Mouse (Mus musculus): ENCODE data around the gene Tmem269. TPM values are rescaled to one million over a fixed set of nuclear protein-coding genes. Genes with fewer than 3 reads are reported as not detected.

The Tmem269 gene
- polyA plus RNA-seq, 1 experiment from 2014 or later: not detected

- no peak overlapping the region for H3K9ac ChIP-seq (ENCODE audit: low read length)
- DNase-seq (ENCODE audit: low spot score) (no peak), ATAC-seq (replicated peaks; ENCODE audit: low FRiP score) (no peak)
- H3K4me2 ChIP-seq (ENCODE audit: low read depth, low read length, severe bottlenecking): no peak overlapping the region
- H3K9me3 ChIP-seq (ENCODE audit: control insufficient read depth, low read length): no peaks in the 10 kb centered on the region
- peaks cover 7% of the 10 kb centered on the region; the same call in 1 of the 2 replicates for H3K4me1 ChIP-seq (replicated peaks; ENCODE audit: control insufficient read depth, insufficient read depth, low read length)
- no peak overlapping the region for H3K4me3 ChIP-seq (ENCODE audit: low read depth, low read length)
- H3K27ac ChIP-seq (ENCODE audit: low read depth, low read length): no peak overlapping the region
- no peaks in the 10 kb centered on the region for H3K27me3 ChIP-seq (ENCODE audit: control insufficient read depth, insufficient read depth, low read length)
- peaks cover 2% of the 10 kb centered on the region; the same call in 1 of the 2 replicates for H3K36me3 ChIP-seq (ENCODE audit: control insufficient read depth, insufficient read depth, low read length)
- WGBS: 83% methylated on average over 22 of the region's 22 CpGs
Observed at GRCm38 (mm10) chr4:119244468-119245240, 26.6 kb upstream of the Tmem269 start.

- H3K4me3 ChIP-seq (ENCODE audit: low read depth, low read length): no peak overlapping the region
- DNase-seq (ENCODE audit: low spot score) (no peak), ATAC-seq (replicated peaks; ENCODE audit: low FRiP score) (no peak)
- H3K4me2 ChIP-seq (ENCODE audit: low read depth, low read length, severe bottlenecking): no peak overlapping the region
- H3K36me3 ChIP-seq (ENCODE audit: control insufficient read depth, insufficient read depth, low read length): peaks cover 2% of the 10 kb centered on the region; the same call in 1 of the 2 replicates
- no peak overlapping the region for H3K27ac ChIP-seq (ENCODE audit: low read depth, low read length)
- WGBS: 91% methylated on average over 12 of the region's 12 CpGs
- no peaks in the 10 kb centered on the region for H3K9me3 ChIP-seq (ENCODE audit: control insufficient read depth, low read length)
- H3K27me3 ChIP-seq (ENCODE audit: control insufficient read depth, insufficient read depth, low read length): no peaks in the 10 kb centered on the region
- no peak overlapping the region for H3K9ac ChIP-seq (ENCODE audit: low read length)
- peaks cover 2% of the 10 kb centered on the region; the same call in 1 of the 2 replicates for H3K4me1 ChIP-seq (replicated peaks; ENCODE audit: control insufficient read depth, insufficient read depth, low read length)
Observed at GRCm38 (mm10) chr4:119242571-119242970, 24.6 kb upstream of the Tmem269 start.

- Histone ChIP-seq H3K4me3 (ENCODE audit: low read depth, low read length) (no peak overlapping the region), H3K9ac (ENCODE audit: low read length) (no peak overlapping the region), H3K27me3 (ENCODE audit: control insufficient read depth, insufficient read depth, low read length) (no peaks in the 10 kb centered on the region), H3K4me2 (ENCODE audit: low read depth, low read length, severe bottlenecking) (no peak overlapping the region), H3K36me3 (ENCODE audit: control insufficient read depth, insufficient read depth, low read length) (peaks cover 2% of the 10 kb centered on the region; the same call in 1 of the 2 replicates), H3K4me1 (replicated peaks; ENCODE audit: control insufficient read depth, insufficient read depth, low read length) (no peaks in the 10 kb centered on the region), H3K27ac (ENCODE audit: low read depth, low read length) (no peak overlapping the region), H3K9me3 (ENCODE audit: control insufficient read depth, low read length) (no peaks in the 10 kb centered on the region)
- DNase-seq (ENCODE audit: low spot score): no peak
- no peak for ATAC-seq (replicated peaks; ENCODE audit: low FRiP score)
- 91% methylated on average over 14 of the region's 14 CpGs for WGBS
Observed at GRCm38 (mm10) chr4:119241664-119242063, 23.6 kb upstream of the Tmem269 start.

- H3K4me2 ChIP-seq (ENCODE audit: low read depth, low read length, severe bottlenecking): peak overlapping the region; percentile 18; the same call in 1 of the 2 replicates
- H3K27ac ChIP-seq (ENCODE audit: low read depth, low read length): no peak overlapping the region
- ATAC-seq (replicated peaks; ENCODE audit: low FRiP score) (peak; percentile 55), DNase-seq (ENCODE audit: low spot score) (peak; percentile 66)
- H3K36me3 ChIP-seq (ENCODE audit: control insufficient read depth, insufficient read depth, low read length): no peaks in the 10 kb centered on the region
- H3K9me3 ChIP-seq (ENCODE audit: control insufficient read depth, low read length): no peaks in the 10 kb centered on the region
- peak overlapping the region; percentile 32 for H3K9ac ChIP-seq (ENCODE audit: low read length)
- 38% methylated on average over 12 of the region's 12 CpGs for WGBS
- H3K27me3 ChIP-seq (ENCODE audit: control insufficient read depth, insufficient read depth, low read length): no peaks in the 10 kb centered on the region
- no peak overlapping the region for H3K4me3 ChIP-seq (ENCODE audit: low read depth, low read length)
- H3K4me1 ChIP-seq (replicated peaks; ENCODE audit: control insufficient read depth, insufficient read depth, low read length): no peaks in the 10 kb centered on the region
Observed at GRCm38 (mm10) chr4:119239181-119239682, 21.2 kb upstream of the Tmem269 start.

- Histone ChIP-seq H3K4me2 (ENCODE audit: low read depth, low read length, severe bottlenecking) (no peak overlapping the region), H3K4me1 (replicated peaks; ENCODE audit: control insufficient read depth, insufficient read depth, low read length) (peaks cover 1% of the 10 kb centered on the region; the same call in 1 of the 2 replicates), H3K9ac (ENCODE audit: low read length) (no peak overlapping the region), H3K36me3 (ENCODE audit: control insufficient read depth, insufficient read depth, low read length) (no peaks in the 10 kb centered on the region), H3K27me3 (ENCODE audit: control insufficient read depth, insufficient read depth, low read length) (no peaks in the 10 kb centered on the region), H3K27ac (ENCODE audit: low read depth, low read length) (no peak overlapping the region), H3K4me3 (ENCODE audit: low read depth, low read length) (no peak overlapping the region), H3K9me3 (ENCODE audit: control insufficient read depth, low read length) (no peaks in the 10 kb centered on the region)
- no peak for DNase-seq (ENCODE audit: low spot score)
- ATAC-seq (replicated peaks; ENCODE audit: low FRiP score): no peak
- WGBS: 81% methylated on average over 3 of the region's 3 CpGs
Observed at GRCm38 (mm10) chr4:119238661-119239060, 20.6 kb upstream of the Tmem269 start.

- H3K4me3 ChIP-seq (ENCODE audit: low read depth, low read length): no peak overlapping the region
- H3K4me1 ChIP-seq (replicated peaks; ENCODE audit: control insufficient read depth, insufficient read depth, low read length): peaks cover 3% of the 10 kb centered on the region
- H3K36me3 ChIP-seq (ENCODE audit: control insufficient read depth, insufficient read depth, low read length): no peaks in the 10 kb centered on the region
- WGBS: 84% methylated on average over 3 of the region's 3 CpGs
- DNase-seq (ENCODE audit: low spot score): no peak
- no peaks in the 10 kb centered on the region for H3K9me3 ChIP-seq (ENCODE audit: control insufficient read depth, low read length)
- ATAC-seq (replicated peaks; ENCODE audit: low FRiP score): no peak
- no peak overlapping the region for H3K9ac ChIP-seq (ENCODE audit: low read length)
- no peaks in the 10 kb centered on the region for H3K27me3 ChIP-seq (ENCODE audit: control insufficient read depth, insufficient read depth, low read length)
- no peak overlapping the region for H3K4me2 ChIP-seq (ENCODE audit: low read depth, low read length, severe bottlenecking)
- no peak overlapping the region for H3K27ac ChIP-seq (ENCODE audit: low read depth, low read length)
Observed at GRCm38 (mm10) chr4:119234348-119234747, 16.3 kb upstream of the Tmem269 start.

GRCm38 (mm10) chr4:119233256-119233901 is 15.4 kb upstream of the Tmem269 start:
- Histone ChIP-seq H3K4me2 (ENCODE audit: low read depth, low read length, severe bottlenecking) (peak overlapping the region; percentile 95), H3K9ac (ENCODE audit: low read length) (peak overlapping the region; percentile 70), H3K27ac (ENCODE audit: low read depth, low read length) (no peak overlapping the region), H3K9me3 (ENCODE audit: control insufficient read depth, low read length) (no peaks in the 10 kb centered on the region), H3K27me3 (ENCODE audit: control insufficient read depth, insufficient read depth, low read length) (no peaks in the 10 kb centered on the region), H3K36me3 (ENCODE audit: control insufficient read depth, insufficient read depth, low read length) (no peaks in the 10 kb centered on the region), H3K4me3 (ENCODE audit: low read depth, low read length) (peak overlapping the region; percentile 84), H3K4me1 (replicated peaks; ENCODE audit: control insufficient read depth, insufficient read depth, low read length) (peaks cover 3% of the 10 kb centered on the region)
- DNase-seq (ENCODE audit: low spot score): peak; percentile 79
- under 1% methylated on average over 36 of the region's 36 CpGs for WGBS
- ATAC-seq (replicated peaks; ENCODE audit: low FRiP score): peak; percentile 51

GRCm38 (mm10) chr4:119232410-119233255 is 14.6 kb upstream of the Tmem269 start, which contains the start of the genes AU022252 and P3h1:
Gene AU022252, minus strand, starts transcription at chr4:119232712.
Gene P3h1, plus strand, starts transcription at chr4:119232915.
- peak within 1 kb of the TSS; percentile 84 for H3K4me3 ChIP-seq (ENCODE audit: low read depth, low read length)
- WGBS: under 1% methylated on average over 65 of the region's 71 CpGs
- peaks cover 3% of the 10 kb centered on the region for H3K4me1 ChIP-seq (replicated peaks; ENCODE audit: control insufficient read depth, insufficient read depth, low read length)
- H3K36me3 ChIP-seq (ENCODE audit: control insufficient read depth, insufficient read depth, low read length): no peaks in the 10 kb centered on the region
- no peaks in the 10 kb centered on the region for H3K9me3 ChIP-seq (ENCODE audit: control insufficient read depth, low read length)
- H3K4me2 ChIP-seq (ENCODE audit: low read depth, low read length, severe bottlenecking): peak within 1 kb of the TSS; percentile 95
- H3K27ac ChIP-seq (ENCODE audit: low read depth, low read length): no peak within 1 kb of the TSS
- no peaks in the 10 kb centered on the region for H3K27me3 ChIP-seq (ENCODE audit: control insufficient read depth, insufficient read depth, low read length)
- H3K9ac ChIP-seq (ENCODE audit: low read length): peak within 1 kb of the TSS; percentile 70
- ATAC-seq (replicated peaks; ENCODE audit: low FRiP score) (peak; percentile 97), DNase-seq (ENCODE audit: low spot score) (peak; percentile 98)
